Mouse (Mus musculus): ENCODE measurements at regions not wholly inside any gene's neighbourhood (a gene's known extent, or its start where the extent isn't known, plus 50 kb on each side); places are given as distances from the start of the nearest gene placed in this dataset.
"Not testable (repeated sequence)": the region's sequence is repeated elsewhere in the genome, so short reads cannot be mapped to it uniquely, and the experiment has no call there.

- no peak overlapping the region for H3K27ac ChIP-seq (ENCODE audit: low read length)
- no peak for ATAC-seq (ENCODE audit: insufficient read depth, low FRiP score)
- no peak overlapping the region for H3K9ac ChIP-seq (ENCODE audit: low read length)
- no peaks in the 10 kb centered on the region for H3K4me1 ChIP-seq (ENCODE audit: control insufficient read depth, insufficient read depth, low read length)
- no peaks in the 10 kb centered on the region for H3K36me3 ChIP-seq (ENCODE audit: control insufficient read depth, insufficient read depth, low read length)
- no peaks in the 10 kb centered on the region for H3K27me3 ChIP-seq (ENCODE audit: control insufficient read depth, insufficient read depth, low read length)
- H3K4me3 ChIP-seq (replicated peaks; ENCODE audit: low read length) = no peak overlapping the region
- no peaks in the 10 kb centered on the region for H3K9me3 ChIP-seq (replicated peaks; ENCODE audit: control insufficient read depth, low read length)
- no peak overlapping the region for H3K4me2 ChIP-seq (ENCODE audit: low read depth, low read length)
- WGBS = 70% methylated on average over 2 of the region's 2 CpGs
Measured at GRCm38 (mm10) chr6:22452203-22452602, 96.2 kb upstream of the Fam3c start.

- no peak overlapping the region for H3K4me2 ChIP-seq (ENCODE audit: low read depth, low read length)
- no peaks in the 10 kb centered on the region for H3K4me1 ChIP-seq (ENCODE audit: control insufficient read depth, insufficient read depth, low read length)
- H3K36me3 ChIP-seq (ENCODE audit: control insufficient read depth, insufficient read depth, low read length) = no peaks in the 10 kb centered on the region
- no peak overlapping the region for H3K9ac ChIP-seq (ENCODE audit: low read length)
- H3K9me3 ChIP-seq (replicated peaks; ENCODE audit: control insufficient read depth, low read length) = no peaks in the 10 kb centered on the region
- H3K27ac ChIP-seq (ENCODE audit: low read length) = no peak overlapping the region
- ATAC-seq (ENCODE audit: insufficient read depth, low FRiP score) = no peak
- H3K27me3 ChIP-seq (ENCODE audit: control insufficient read depth, insufficient read depth, low read length) = no peaks in the 10 kb centered on the region
- no peak overlapping the region for H3K4me3 ChIP-seq (replicated peaks; ENCODE audit: low read length)
Measured at GRCm38 (mm10) chr6:22450501-22450900, 94.5 kb upstream of the Fam3c start.

DNA sequence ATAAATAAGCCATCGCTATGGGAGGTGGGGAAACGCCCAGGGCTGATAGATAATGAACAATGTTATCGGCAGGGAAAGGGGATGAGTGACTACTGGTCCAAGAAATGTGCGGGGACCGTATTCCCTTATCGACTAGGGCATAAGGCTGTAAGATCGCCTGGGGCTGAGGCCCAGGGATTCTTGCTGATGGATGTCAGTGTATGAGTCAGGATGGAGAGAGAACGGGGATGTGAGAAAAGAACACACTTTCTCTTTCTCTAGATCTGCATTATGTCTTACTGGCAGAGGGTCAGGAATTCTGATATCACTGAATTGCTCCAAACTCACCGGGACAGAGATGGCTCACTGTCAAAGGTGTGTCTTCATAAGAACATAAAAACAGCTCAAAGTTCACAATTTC, 92.9 kb upstream of the Fam3c start:
- Histone ChIP-seq H3K36me3 (ENCODE audit: control insufficient read depth, insufficient read depth, low read length) (no peaks in the 10 kb centered on the region), H3K27me3 (ENCODE audit: control insufficient read depth, insufficient read depth, low read length) (no peaks in the 10 kb centered on the region), H3K27ac (ENCODE audit: low read length) (no peak overlapping the region), H3K9ac (ENCODE audit: low read length) (no peak overlapping the region), H3K4me3 (replicated peaks; ENCODE audit: low read length) (no peak overlapping the region), H3K9me3 (replicated peaks; ENCODE audit: control insufficient read depth, low read length) (no peaks in the 10 kb centered on the region), H3K4me1 (ENCODE audit: control insufficient read depth, insufficient read depth, low read length) (no peaks in the 10 kb centered on the region), H3K4me2 (ENCODE audit: low read depth, low read length) (no peak overlapping the region)
- ATAC-seq (ENCODE audit: insufficient read depth, low FRiP score) = no peak
- WGBS = 83% methylated on average over 9 of the region's 9 CpGs

GRCm38 (mm10) chr6:22447636-22448035, 91.6 kb upstream of the Fam3c start:
- H3K27me3 ChIP-seq (ENCODE audit: control insufficient read depth, insufficient read depth, low read length) = no peaks in the 10 kb centered on the region
- H3K4me2 ChIP-seq (ENCODE audit: low read depth, low read length) = no peak overlapping the region
- no peaks in the 10 kb centered on the region for H3K9me3 ChIP-seq (replicated peaks; ENCODE audit: control insufficient read depth, low read length)
- no peaks in the 10 kb centered on the region for H3K36me3 ChIP-seq (ENCODE audit: control insufficient read depth, insufficient read depth, low read length)
- 61% methylated on average over 2 of the region's 2 CpGs for WGBS
- H3K4me3 ChIP-seq (replicated peaks; ENCODE audit: low read length) = no peak overlapping the region
- H3K4me1 ChIP-seq (ENCODE audit: control insufficient read depth, insufficient read depth, low read length) = 0 out of 2 replicates have a peak, but pooled peaks cover 3% of the 10 kb centered on the region
- ATAC-seq (ENCODE audit: insufficient read depth, low FRiP score) = no peak
- H3K9ac ChIP-seq (ENCODE audit: low read length) = no peak overlapping the region
- no peak overlapping the region for H3K27ac ChIP-seq (ENCODE audit: low read length)

DNA sequence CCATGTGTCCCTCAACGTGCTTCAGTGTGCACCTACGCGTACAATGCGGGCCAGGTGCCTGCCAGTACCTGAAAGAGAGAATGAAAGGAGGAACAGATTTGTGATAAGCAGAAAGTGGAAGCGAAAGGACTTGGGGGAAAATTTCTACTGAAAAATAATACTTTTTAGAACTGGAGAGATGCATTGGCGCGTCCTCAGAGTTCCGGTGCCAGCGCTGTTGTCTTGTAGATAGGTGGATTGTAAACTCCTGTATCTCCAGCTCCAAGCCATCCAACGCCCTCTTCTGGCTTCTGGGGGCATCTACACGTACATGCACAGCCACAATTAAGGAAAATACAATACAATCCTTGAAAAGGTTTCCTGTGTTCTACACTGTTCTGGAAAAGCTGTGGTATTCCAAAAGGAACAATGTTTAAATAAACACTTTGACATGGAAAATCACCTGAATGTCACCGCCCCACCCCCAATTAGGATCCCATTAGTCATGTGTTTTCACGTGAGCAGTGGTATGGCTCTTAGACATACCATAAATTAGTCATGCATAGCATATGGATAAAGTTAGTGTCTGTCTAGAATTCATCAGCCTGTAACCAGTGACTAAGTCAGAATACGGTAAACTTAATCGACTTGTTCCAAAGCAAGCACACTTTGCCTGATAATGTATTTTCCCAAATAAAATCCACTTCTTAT, 90.7 kb upstream of the Fam3c start:
- H3K9me3 ChIP-seq (replicated peaks; ENCODE audit: control insufficient read depth, low read length) = no peaks in the 10 kb centered on the region
- no peaks in the 10 kb centered on the region for H3K36me3 ChIP-seq (ENCODE audit: control insufficient read depth, insufficient read depth, low read length)
- 0 out of 2 replicates have a peak, but pooled peaks cover 3% of the 10 kb centered on the region for H3K4me1 ChIP-seq (ENCODE audit: control insufficient read depth, insufficient read depth, low read length)
- no peak overlapping the region for H3K4me3 ChIP-seq (replicated peaks; ENCODE audit: low read length)
- no peak for ATAC-seq (ENCODE audit: insufficient read depth, low FRiP score)
- H3K4me2 ChIP-seq (ENCODE audit: low read depth, low read length) = no peak overlapping the region
- H3K9ac ChIP-seq (ENCODE audit: low read length) = no peak overlapping the region
- 74% methylated on average over 15 of the region's 15 CpGs for WGBS
- H3K27me3 ChIP-seq (ENCODE audit: control insufficient read depth, insufficient read depth, low read length) = no peaks in the 10 kb centered on the region
- H3K27ac ChIP-seq (ENCODE audit: low read length) = no peak overlapping the region

GRCm38 (mm10) chr6:22444856-22445255, 88.8 kb upstream of the Fam3c start:
- not testable (repeated sequence) for H3K36me3 ChIP-seq (ENCODE audit: control insufficient read depth, insufficient read depth, low read length); H3K4me1 ChIP-seq (ENCODE audit: control insufficient read depth, insufficient read depth, low read length); H3K9ac ChIP-seq (ENCODE audit: low read length); H3K4me3 ChIP-seq (replicated peaks; ENCODE audit: low read length); ATAC-seq (ENCODE audit: insufficient read depth, low FRiP score); H3K4me2 ChIP-seq (ENCODE audit: low read depth, low read length); H3K27me3 ChIP-seq (ENCODE audit: control insufficient read depth, insufficient read depth, low read length); H3K9me3 ChIP-seq (replicated peaks; ENCODE audit: control insufficient read depth, low read length)
- peak overlapping the region; percentile 68 for H3K27ac ChIP-seq (ENCODE audit: low read length)
- 79% methylated on average over 6 of the region's 6 CpGs for WGBS

DNA sequence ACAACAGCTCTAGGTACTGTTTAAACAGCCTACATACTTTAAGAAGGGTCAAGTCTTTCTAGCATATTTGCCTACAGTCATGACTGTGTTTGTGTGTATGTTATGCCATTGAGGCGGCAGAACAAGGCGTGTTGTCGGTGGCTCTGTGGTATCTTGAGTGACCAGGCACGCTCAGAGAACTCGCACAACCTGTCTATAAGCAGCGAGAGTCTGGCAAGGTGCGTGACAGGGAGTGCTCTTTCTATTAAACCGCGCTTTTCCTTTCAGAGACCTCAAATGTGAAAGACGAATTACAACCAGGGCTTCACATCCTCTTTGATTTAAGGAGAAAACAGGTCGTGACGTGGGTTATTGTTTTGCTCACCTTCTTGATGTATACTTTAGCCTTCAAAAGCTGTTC, 88.2 kb upstream of the Fam3c start:
- Histone ChIP-seq H3K27ac (ENCODE audit: low read length) (peak overlapping the region; percentile 68), H3K27me3 (ENCODE audit: control insufficient read depth, insufficient read depth, low read length) (no peaks in the 10 kb centered on the region), H3K9ac (ENCODE audit: low read length) (no peak overlapping the region), H3K4me1 (ENCODE audit: control insufficient read depth, insufficient read depth, low read length) (0 out of 2 replicates have a peak, but pooled peaks cover 3% of the 10 kb centered on the region), H3K9me3 (replicated peaks; ENCODE audit: control insufficient read depth, low read length) (no peaks in the 10 kb centered on the region), H3K4me2 (ENCODE audit: low read depth, low read length) (no peak overlapping the region), H3K36me3 (ENCODE audit: control insufficient read depth, insufficient read depth, low read length) (no peaks in the 10 kb centered on the region), H3K4me3 (replicated peaks; ENCODE audit: low read length) (no peak overlapping the region)
- 64% methylated on average over 12 of the region's 12 CpGs for WGBS
- ATAC-seq (ENCODE audit: insufficient read depth, low FRiP score) = peak; percentile 72

- Histone ChIP-seq H3K27me3 (ENCODE audit: control insufficient read depth, insufficient read depth, low read length) (no peaks in the 10 kb centered on the region), H3K4me3 (replicated peaks; ENCODE audit: low read length) (no peak overlapping the region), H3K4me2 (ENCODE audit: low read depth, low read length) (no peak overlapping the region), H3K36me3 (ENCODE audit: control insufficient read depth, insufficient read depth, low read length) (no peaks in the 10 kb centered on the region), H3K27ac (ENCODE audit: low read length) (peak overlapping the region; percentile 68), H3K4me1 (ENCODE audit: control insufficient read depth, insufficient read depth, low read length) (0 out of 2 replicates have a peak, but pooled peaks cover 3% of the 10 kb centered on the region), H3K9me3 (replicated peaks; ENCODE audit: control insufficient read depth, low read length) (no peaks in the 10 kb centered on the region), H3K9ac (ENCODE audit: low read length) (no peak overlapping the region)
- WGBS = 32% methylated on average over 8 of the region's 8 CpGs
- peak; percentile 77; the same call in 1 of the 2 replicates for ATAC-seq (ENCODE audit: insufficient read depth, low FRiP score)
Measured at GRCm38 (mm10) chr6:22443573-22443972, 87.5 kb upstream of the Fam3c start.

DNA sequence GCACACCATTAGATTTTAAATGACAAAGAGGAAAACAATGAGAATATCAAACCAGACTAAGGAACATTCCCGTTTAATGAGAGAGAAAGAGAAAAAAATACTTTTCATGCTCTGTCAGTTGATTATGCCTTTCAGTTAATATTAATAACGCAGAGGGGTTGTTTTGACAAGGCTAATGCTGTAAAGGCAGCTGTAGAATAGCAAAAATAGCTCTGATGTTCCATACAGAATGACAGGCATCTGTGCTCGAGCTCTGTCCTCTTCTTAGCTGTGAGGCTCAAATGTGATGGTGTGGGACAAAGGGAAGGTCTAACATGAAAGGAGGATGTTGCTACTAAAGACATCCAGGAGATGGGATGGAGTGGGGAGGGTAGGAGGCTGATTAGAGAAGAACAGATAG, 87.1 kb upstream of the Fam3c start:
- Histone ChIP-seq H3K9ac (ENCODE audit: low read length) (no peak overlapping the region), H3K9me3 (replicated peaks; ENCODE audit: control insufficient read depth, low read length) (no peaks in the 10 kb centered on the region), H3K27me3 (ENCODE audit: control insufficient read depth, insufficient read depth, low read length) (no peaks in the 10 kb centered on the region), H3K4me1 (ENCODE audit: control insufficient read depth, insufficient read depth, low read length) (0 out of 2 replicates have a peak, but pooled peaks cover 3% of the 10 kb centered on the region), H3K36me3 (ENCODE audit: control insufficient read depth, insufficient read depth, low read length) (no peaks in the 10 kb centered on the region), H3K4me3 (replicated peaks; ENCODE audit: low read length) (no peak overlapping the region), H3K27ac (ENCODE audit: low read length) (peak overlapping the region; percentile 68; the same call in 1 of the 2 replicates), H3K4me2 (ENCODE audit: low read depth, low read length) (no peak overlapping the region)
- no peak for ATAC-seq (ENCODE audit: insufficient read depth, low FRiP score)
- 45% methylated on average over 3 of the region's 3 CpGs for WGBS
